Mouse (Mus musculus) gastrocnemius, postnatal 4 days (tissue): ENCODE measurements at regions not wholly inside any gene's neighbourhood (a gene's known extent, or its start where the extent isn't known, plus 50 kb on each side); places are given as distances from the start of the nearest gene placed in this dataset.

ENCODE experiments used
- DNase-seq, 2 experiments: peaks; one replicate each; pipeline ENCODE4 v3.0.0; 2021 to 2022; ENCODE audit warnings: low spot score in 2 of 2, mixed read lengths in 2 of 2

DNA sequence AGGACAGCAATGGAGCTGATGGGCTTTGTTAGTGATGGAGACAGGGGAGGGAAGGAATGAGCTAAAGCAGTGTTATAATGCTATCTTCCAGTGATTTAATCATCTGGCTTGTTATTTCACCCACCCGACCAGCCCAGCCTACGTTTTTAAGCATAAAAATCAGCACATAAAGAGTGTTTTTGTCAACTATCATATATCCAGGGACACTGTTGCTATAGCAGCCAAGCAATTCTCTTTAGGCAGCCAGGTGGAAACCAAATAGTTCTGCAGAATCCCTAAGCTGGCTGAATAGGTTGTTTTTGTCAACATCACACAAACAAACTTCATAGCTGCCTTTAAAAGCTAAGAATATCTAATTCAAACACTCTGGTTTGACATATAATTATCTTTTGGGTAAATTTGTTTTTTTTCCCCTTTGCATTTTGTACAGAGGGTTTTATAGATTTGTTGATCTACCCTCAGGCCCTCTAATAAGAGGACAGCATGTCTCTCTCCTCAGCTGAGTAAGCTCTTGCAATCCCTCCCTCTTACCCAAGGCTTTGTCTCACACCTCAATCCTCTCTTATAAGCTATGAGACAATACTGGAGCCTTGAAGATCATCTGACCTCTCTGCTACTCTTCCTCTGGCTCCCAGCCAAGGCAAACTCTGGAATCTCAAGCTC is 104.7 kb upstream of the Camk2d start:
- no peak for DNase-seq

DNA sequence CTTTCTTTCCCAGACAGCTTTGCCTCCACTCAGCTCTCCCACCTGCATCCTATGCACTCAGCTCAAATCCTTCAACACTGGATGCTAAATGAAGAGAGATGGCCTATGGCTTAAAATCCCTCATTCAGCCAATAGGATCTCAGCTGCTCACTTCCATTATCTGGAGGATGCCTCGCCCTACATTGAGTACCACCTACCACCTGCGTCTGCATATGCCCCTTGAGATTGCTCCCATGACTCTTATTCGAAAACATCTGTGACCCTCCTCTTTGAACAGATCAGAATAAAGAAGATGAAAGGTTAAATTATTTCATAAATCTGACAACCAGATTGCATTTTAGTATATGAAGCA is 104.2 kb upstream of the Camk2d start:
- no peak for DNase-seq

DNA sequence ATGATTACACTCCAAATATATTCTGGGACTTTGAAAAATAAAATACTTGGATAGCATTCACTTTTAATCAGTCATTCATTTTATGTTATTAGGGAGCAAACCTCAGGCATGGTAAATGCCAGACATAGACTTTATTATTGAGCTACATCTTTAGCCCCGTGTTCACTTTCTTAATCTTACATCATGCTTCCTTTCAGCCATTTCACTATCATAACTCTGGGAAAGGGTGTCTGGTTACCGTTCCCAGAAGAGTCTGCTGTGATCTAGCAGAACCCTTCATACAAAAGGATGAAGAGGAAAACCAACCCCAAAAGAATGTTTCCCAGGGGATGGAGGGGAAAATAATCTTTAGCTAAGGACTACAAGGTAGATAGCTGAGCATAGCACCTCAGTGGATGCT is 97.3 kb upstream of the Camk2d start:
- DNase-seq = no peak

DNA sequence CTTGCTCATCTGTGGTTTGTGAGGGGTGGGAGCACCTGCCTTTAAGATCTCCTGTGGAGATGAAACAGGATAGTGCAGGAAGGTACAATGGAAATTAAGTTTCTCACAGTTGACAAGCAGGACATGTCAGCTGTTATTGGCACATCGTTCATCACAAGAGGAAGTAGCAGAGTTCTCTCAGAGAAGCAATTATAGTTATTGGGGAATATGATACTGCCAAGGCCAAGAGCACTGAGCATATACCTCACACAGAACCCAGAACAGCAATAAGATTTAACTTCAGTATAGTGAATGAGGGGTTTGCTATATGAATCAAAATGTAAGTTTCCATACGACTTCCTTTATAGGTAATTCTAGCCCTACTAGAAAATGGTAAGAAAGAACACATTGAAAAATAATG is 95.9 kb upstream of the Camk2d start:
- DNase-seq = no peak

DNA sequence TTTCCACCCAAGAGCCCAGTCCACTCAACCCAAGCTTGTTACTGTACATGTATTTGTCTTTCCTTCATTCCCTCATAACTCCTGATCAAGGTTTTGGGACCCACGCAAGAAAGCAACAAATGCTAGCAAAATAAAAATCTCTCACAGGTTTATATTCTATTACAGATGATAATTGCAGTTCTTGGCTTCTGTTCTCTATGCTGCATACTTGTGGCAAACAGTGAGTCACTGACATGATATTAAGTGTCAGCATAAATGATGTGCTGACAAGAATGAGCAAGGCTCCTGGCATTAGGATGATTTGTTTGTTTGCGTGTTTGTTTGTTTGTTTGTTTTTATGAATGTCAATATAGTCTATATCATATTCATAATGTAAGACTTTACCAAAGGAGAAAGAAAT is 94.3 kb upstream of the Camk2d start:
- no peak for DNase-seq

DNA sequence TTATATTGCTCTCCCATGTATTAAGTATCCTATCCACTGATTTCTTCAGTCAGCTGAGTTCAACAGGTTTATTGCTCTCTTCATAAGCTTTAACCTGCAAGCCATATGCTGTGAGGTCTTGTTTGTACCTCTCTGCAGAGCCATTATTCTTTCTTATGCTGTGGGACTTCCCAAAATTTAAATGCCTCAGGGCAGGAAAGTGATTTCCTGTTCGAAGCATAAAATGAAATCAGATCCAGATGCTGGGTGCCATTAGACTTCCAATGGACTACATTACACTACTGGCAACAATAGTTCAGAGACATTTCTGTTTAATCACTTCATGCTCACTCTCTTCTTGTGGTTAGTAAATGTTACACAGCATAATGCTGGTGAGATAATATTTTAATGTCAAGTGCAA is 90.4 kb upstream of the Camk2d start:
- DNase-seq = no peak

DNA sequence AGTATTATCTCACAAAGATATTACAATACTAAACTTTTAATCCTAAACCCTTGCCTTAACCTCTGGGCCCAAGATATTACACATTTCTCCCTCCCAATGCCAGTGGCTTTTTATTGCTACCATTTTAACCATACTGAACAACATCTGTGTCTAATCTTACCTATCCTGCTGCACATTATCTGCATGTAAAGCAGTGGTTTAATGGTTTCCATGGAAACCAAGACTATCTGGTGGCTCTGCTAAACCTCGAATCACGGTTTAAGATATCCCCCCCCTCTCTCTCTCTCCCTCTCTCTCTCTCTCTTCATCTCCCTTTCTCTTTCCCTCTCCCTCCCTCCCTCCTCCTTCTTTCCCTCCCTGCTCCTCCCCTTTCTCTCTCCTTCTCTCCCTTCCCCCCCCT is 81.3 kb upstream of the Camk2d start:
- DNase-seq = no peak

DNA sequence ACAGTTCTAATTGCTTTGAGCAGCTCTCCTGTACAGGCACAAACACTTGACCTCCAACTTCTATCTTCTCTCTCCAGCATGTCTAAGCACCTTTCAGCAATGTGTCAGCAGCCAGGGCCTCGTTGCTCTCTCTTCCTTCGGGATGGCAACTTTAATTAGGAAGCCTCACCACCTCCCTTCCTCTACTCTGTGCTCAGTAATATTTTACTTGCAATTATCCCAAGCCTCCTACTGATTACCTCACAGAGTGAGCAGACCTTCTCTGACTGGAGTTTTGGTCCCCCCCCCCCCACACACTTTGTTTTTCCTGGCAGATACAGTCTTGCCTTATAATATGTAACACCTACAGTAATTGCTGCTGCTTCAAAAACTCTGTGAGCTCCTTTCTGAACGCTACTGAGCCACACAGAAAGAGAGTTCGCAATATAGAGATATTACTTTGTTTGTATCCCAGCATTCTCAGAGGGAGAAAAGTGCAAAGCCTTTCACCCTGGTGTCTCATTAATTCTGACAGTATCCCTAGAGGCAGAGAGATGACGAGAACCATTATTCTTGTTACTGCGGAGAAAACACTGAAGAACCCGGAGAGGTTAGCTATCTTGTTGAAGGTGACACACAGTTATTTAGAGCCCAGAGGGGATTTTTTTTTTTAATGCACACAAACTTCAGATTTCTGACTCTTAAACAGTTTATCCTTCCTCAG is 61.8 kb upstream of the Camk2d start:
- no peak for DNase-seq

DNA sequence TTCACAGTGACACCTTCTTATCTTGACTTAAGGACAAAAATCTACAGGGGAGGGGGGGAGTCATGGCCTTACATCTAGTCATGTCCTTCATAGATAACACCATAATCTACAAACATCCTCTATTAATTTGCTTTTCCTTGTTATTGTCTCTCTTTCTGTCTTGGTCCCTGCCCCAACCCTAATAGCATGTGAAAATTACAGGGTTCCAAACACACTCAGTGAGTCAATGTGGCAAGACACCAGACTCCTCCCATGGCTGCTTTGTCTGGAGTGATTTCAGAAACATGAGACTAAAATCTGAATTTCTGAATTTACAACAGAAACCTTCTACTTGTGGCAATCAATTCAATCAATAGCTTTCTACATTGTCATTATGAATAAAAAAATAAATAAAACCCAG is 60.8 kb upstream of the Camk2d start:
- no peak for DNase-seq

DNA sequence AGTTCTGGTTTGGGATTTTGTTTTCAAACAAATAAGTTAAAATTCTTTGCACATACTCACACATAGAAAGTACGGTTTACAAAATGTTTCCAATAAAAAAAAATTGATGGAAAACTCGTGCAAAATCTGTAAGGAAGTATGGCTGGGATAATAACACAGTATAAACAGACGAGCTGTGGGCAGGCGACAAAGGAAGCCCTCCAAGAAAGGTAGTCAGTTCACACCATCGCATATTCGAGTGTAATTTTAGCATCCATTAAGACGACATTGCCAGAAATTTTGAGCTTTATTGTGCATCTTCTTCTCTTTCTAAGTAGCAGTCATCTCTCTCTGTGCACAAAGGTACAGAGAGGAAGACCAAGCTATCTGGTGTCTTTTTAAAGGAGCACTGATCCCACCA is 57.6 kb upstream of the Camk2d start:
- DNase-seq = no peak

DNA sequence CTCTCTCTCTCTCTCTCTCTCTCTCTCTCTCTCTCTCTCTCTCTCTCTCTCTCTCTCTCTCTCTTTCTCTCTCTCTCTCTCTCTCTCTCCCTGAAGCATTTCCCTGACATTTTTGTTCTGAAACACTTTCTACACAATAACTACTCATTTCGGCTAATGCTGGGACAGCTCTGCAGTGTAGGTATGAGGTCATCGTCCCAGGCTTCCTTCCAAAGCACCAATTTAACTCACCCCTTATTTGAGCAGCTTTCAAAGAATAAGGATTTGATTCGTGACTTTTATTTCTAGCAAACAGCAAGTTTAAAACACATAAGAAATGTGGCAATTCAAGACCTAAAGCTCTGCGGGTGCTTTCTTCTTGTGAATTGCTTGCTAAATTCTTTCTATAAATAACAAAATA is 55.0 kb upstream of the Camk2d start:
- peak in 1 of 2 experiments; percentile 14 for DNase-seq
